Mouse (Mus musculus): Measurements from ENCODE around the gene Rcn3. TPM values are rescaled to one million over a fixed set of nuclear protein-coding genes. Genes with fewer than 3 reads are reported as not detected.

Rcn3 gene
- polyA plus RNA-seq, 1 experiment from 2014 or later: 176 TPM

GRCm38 (mm10) chr7:45046853-45047350, 45.1 kb downstream of the Rcn3 start:
- DNase-seq (ENCODE audit: low spot score) (peak; percentile 12), ATAC-seq (ENCODE audit: low FRiP score, low TSS enrichment) (no peak)
- H3K4me3 ChIP-seq (ENCODE audit: low read depth, low read length): no peak overlapping the region
- H3K4me2 ChIP-seq (replicated peaks; ENCODE audit: low read depth): no peak overlapping the region
- no peaks in the 10 kb centered on the region for H3K9me3 ChIP-seq (ENCODE audit: control insufficient read depth, low read length)
- H3K27ac ChIP-seq (replicated peaks): no peak overlapping the region
- H3K27me3 ChIP-seq (ENCODE audit: control insufficient read depth, insufficient read depth, low read length): no peaks in the 10 kb centered on the region
- H3K9ac ChIP-seq (ENCODE audit: low read length): no peak overlapping the region
- peaks cover 42% of the 10 kb centered on the region for H3K36me3 ChIP-seq (ENCODE audit: control insufficient read depth, insufficient read depth, low read length)
- no peak for TF ChIP-seq CTCF (IDR thresholded peaks at IDR 0.05; ENCODE audit: low read depth)
- no peak for TF ChIP-seq EP300 (optimal IDR thresholded peaks at IDR 0.05)
- 94% methylated on average over 26 of the region's 26 CpGs for WGBS
- 0 out of 2 replicates have a peak, but pooled peaks cover 4% of the 10 kb centered on the region for H3K4me1 ChIP-seq (replicated peaks; ENCODE audit: control insufficient read depth, insufficient read depth)

- no peaks in the 10 kb centered on the region for H3K27me3 ChIP-seq (ENCODE audit: control insufficient read depth, insufficient read depth, low read length)
- no peak overlapping the region for H3K27ac ChIP-seq (replicated peaks)
- H3K4me2 ChIP-seq (replicated peaks; ENCODE audit: low read depth): no peak overlapping the region
- WGBS: 94% methylated on average over 22 of the region's 22 CpGs
- ATAC-seq (ENCODE audit: low FRiP score, low TSS enrichment) (no peak), DNase-seq (ENCODE audit: low spot score) (peak; percentile 14)
- no peaks in the 10 kb centered on the region for H3K9me3 ChIP-seq (ENCODE audit: control insufficient read depth, low read length)
- H3K4me1 ChIP-seq (replicated peaks; ENCODE audit: control insufficient read depth, insufficient read depth): no peaks in the 10 kb centered on the region
- no peak for TF ChIP-seq CTCF (IDR thresholded peaks at IDR 0.05; ENCODE audit: low read depth)
- TF ChIP-seq EP300 (optimal IDR thresholded peaks at IDR 0.05): no peak
- H3K9ac ChIP-seq (ENCODE audit: low read length): no peak overlapping the region
- H3K4me3 ChIP-seq (ENCODE audit: low read depth, low read length): no peak overlapping the region
- peaks cover 46% of the 10 kb centered on the region for H3K36me3 ChIP-seq (ENCODE audit: control insufficient read depth, insufficient read depth, low read length)
These were observed 46.3 kb downstream of the Rcn3 start for GRCm38 (mm10) chr7:45045741-45046140.

GRCm38 (mm10) chr7:45043307-45043706, 48.7 kb downstream of the Rcn3 start:
- H3K36me3 ChIP-seq (ENCODE audit: control insufficient read depth, insufficient read depth, low read length): peaks cover 48% of the 10 kb centered on the region
- H3K27ac ChIP-seq (replicated peaks): no peak overlapping the region
- ATAC-seq (ENCODE audit: low FRiP score, low TSS enrichment): no peak
- no peak for TF ChIP-seq EP300 (optimal IDR thresholded peaks at IDR 0.05)
- no peak for TF ChIP-seq CTCF (IDR thresholded peaks at IDR 0.05; ENCODE audit: low read depth)
- DNase-seq (ENCODE audit: low spot score): peak; percentile 12
- H3K4me2 ChIP-seq (replicated peaks; ENCODE audit: low read depth): no peak overlapping the region
- 89% methylated on average over 11 of the region's 14 CpGs for WGBS
- H3K27me3 ChIP-seq (ENCODE audit: control insufficient read depth, insufficient read depth, low read length): no peaks in the 10 kb centered on the region
- H3K4me3 ChIP-seq (ENCODE audit: low read depth, low read length): no peak overlapping the region
- H3K9ac ChIP-seq (ENCODE audit: low read length): no peak overlapping the region
- no peaks in the 10 kb centered on the region for H3K4me1 ChIP-seq (replicated peaks; ENCODE audit: control insufficient read depth, insufficient read depth)
- no peaks in the 10 kb centered on the region for H3K9me3 ChIP-seq (ENCODE audit: control insufficient read depth, low read length)

- H3K4me2 ChIP-seq (replicated peaks; ENCODE audit: low read depth): no peak overlapping the region
- H3K27ac ChIP-seq (replicated peaks): no peak overlapping the region
- 91% methylated on average over 9 of the region's 9 CpGs for WGBS
- H3K27me3 ChIP-seq (ENCODE audit: control insufficient read depth, insufficient read depth, low read length): no peaks in the 10 kb centered on the region
- ATAC-seq (ENCODE audit: low FRiP score, low TSS enrichment) (no peak), DNase-seq (ENCODE audit: low spot score) (no peak)
- no peak overlapping the region for H3K9ac ChIP-seq (ENCODE audit: low read length)
- no peaks in the 10 kb centered on the region for H3K4me1 ChIP-seq (replicated peaks; ENCODE audit: control insufficient read depth, insufficient read depth)
- no peaks in the 10 kb centered on the region for H3K9me3 ChIP-seq (ENCODE audit: control insufficient read depth, low read length)
- H3K36me3 ChIP-seq (ENCODE audit: control insufficient read depth, insufficient read depth, low read length): peaks cover 36% of the 10 kb centered on the region
- TF ChIP-seq EP300 (optimal IDR thresholded peaks at IDR 0.05) (no peak), CTCF (IDR thresholded peaks at IDR 0.05; ENCODE audit: low read depth) (no peak)
- no peak overlapping the region for H3K4me3 ChIP-seq (ENCODE audit: low read depth, low read length)
These were observed 51.2 kb downstream of the Rcn3 start for GRCm38 (mm10) chr7:45040851-45041250.

DNA sequence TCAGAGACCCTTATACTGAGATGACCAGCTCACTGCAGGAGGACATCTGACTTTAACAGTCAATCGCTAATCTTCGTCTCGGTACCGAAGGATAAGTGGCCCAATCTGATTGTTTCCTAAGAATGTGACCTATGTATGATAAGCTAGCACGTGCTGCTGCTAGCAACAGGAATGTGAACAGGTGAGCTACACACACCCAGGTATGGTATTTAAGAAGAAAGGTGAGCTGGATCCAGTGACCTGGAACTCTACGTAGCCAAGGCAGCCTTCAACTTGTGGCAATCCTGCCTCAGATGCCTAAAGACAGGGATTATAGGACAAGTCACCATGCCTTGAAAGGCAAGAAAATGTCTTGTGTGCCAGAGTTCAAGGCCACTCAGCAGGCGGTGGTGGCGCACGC, 53.6 kb downstream of the Rcn3 start:
- Histone ChIP-seq H3K9me3 (ENCODE audit: control insufficient read depth, low read length) (no peaks in the 10 kb centered on the region), H3K27ac (replicated peaks) (peak overlapping the region; percentile 46), H3K4me3 (ENCODE audit: low read depth, low read length) (no peak overlapping the region), H3K4me1 (replicated peaks; ENCODE audit: control insufficient read depth, insufficient read depth) (no peaks in the 10 kb centered on the region), H3K4me2 (replicated peaks; ENCODE audit: low read depth) (no peak overlapping the region), H3K27me3 (ENCODE audit: control insufficient read depth, insufficient read depth, low read length) (no peaks in the 10 kb centered on the region), H3K36me3 (ENCODE audit: control insufficient read depth, insufficient read depth, low read length) (peaks cover 55% of the 10 kb centered on the region), H3K9ac (ENCODE audit: low read length) (no peak overlapping the region)
- DNase-seq (ENCODE audit: low spot score) (peak; percentile 18), ATAC-seq (ENCODE audit: low FRiP score, low TSS enrichment) (no peak; the same call in 1 of the 2 replicates)
- TF ChIP-seq EP300 (optimal IDR thresholded peaks at IDR 0.05) (no peak), CTCF (IDR thresholded peaks at IDR 0.05; ENCODE audit: low read depth) (no peak)
- WGBS: 78% methylated on average over 9 of the region's 9 CpGs

DNA sequence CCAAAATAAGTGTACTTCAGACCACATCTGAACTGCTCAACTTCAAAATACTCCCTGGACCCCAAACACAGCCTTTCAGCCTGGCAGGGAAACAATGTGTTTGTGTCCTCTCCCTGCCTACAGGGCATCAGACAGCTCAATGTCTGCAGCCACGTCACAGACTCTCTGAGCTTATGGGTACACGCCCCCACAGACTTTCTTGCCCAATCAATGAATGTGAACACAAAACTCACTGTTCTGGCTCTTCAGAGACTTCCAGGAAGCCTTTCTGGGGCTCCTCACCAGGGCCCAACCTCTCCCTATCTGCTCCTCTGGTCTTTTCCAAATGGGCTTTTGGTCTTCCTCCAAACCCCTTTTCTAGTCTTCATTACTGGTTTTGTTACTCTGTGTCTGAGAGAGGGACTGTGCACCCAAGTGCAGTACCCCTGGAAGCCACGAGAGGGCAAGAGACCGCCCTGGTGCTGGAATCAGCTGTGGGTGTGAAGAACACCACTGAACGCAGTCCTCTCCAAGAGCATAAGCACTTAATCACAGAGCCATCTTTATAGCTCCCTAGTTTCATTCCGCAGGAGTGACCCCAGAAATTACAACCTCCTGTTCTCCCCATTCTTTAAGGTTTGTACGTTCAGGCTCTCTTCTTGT, 54.2 kb downstream of the Rcn3 start:
- peak; percentile 75 for DNase-seq (ENCODE audit: low spot score)
- ATAC-seq (ENCODE audit: low FRiP score, low TSS enrichment): peak; percentile 73
- WGBS: 67% methylated on average over 7 of the region's 7 CpGs
- H3K27me3 ChIP-seq (ENCODE audit: control insufficient read depth, insufficient read depth, low read length): no peaks in the 10 kb centered on the region
- peaks cover 55% of the 10 kb centered on the region for H3K36me3 ChIP-seq (ENCODE audit: control insufficient read depth, insufficient read depth, low read length)
- no peaks in the 10 kb centered on the region for H3K4me1 ChIP-seq (replicated peaks; ENCODE audit: control insufficient read depth, insufficient read depth)
- H3K9me3 ChIP-seq (ENCODE audit: control insufficient read depth, low read length): no peaks in the 10 kb centered on the region
- H3K9ac ChIP-seq (ENCODE audit: low read length): no peak overlapping the region
- TF ChIP-seq CTCF (IDR thresholded peaks at IDR 0.05; ENCODE audit: low read depth) (peak; percentile 84), EP300 (optimal IDR thresholded peaks at IDR 0.05) (no peak)
- no peak overlapping the region for H3K4me2 ChIP-seq (replicated peaks; ENCODE audit: low read depth)
- H3K4me3 ChIP-seq (ENCODE audit: low read depth, low read length): no peak overlapping the region
- peak overlapping the region; percentile 46 for H3K27ac ChIP-seq (replicated peaks)
